Mouse (Mus musculus): ENCODE results near the gene Gm20388.
A peak's percentile ranks its signal among the peaks of the same experiment; 100 is the strongest.

DNA sequence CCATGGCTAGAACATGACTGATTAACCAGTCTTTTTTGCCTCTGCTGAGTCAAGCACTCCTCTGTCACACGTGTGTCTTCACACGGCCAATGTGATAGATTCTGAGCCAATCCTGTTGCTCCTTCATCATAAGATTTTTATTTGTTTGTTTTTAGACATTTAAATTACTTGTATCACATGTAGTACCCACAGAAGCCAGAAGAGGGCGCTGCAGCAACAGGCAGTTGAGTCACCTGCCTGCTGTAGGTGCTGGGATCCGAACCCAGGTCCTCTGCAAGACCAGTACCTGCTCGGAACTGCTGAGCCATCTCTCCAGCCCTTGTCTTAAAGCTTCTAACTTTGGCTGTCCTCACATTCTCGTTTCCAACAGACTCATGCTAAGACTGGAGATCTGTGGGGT lies 812.4 kb downstream of the Gm20388 start:
- 0 out of 2 replicates have a peak, but pooled peaks have one; percentile 5 for TF ChIP-seq CTCF (IDR thresholded peaks at IDR 0.05; ENCODE audit: extremely low read depth, insufficient read depth, low read length)
- TF ChIP-seq POLR2A (IDR thresholded peaks at IDR 0.05; ENCODE audit: extremely low read depth, insufficient read depth, low read length), result no peak

All from cortical plate, adult 2 months (tissue).